Mouse (Mus musculus): ENCODE measurements around the gene Lpar5. TPM values are rescaled to one million over a fixed set of nuclear protein-coding genes. Genes with fewer than 3 reads are reported as not detected.

The Lpar5 gene
- polyA plus RNA-seq, 2 experiments: 3.9 to 4.0 TPM

GRCm38 (mm10) chr6:125119387-125119786 lies 51.7 kb downstream of the Lpar5 start:
- Histone ChIP-seq H3K9me3 (ENCODE audit: control insufficient read depth, low read length) (no peaks in the 10 kb centered on the region), H3K27ac (replicated peaks; ENCODE audit: low read depth, low read length) (no peak overlapping the region), H3K4me1 (ENCODE audit: control insufficient read depth, insufficient read depth, low read length) (no peaks in the 10 kb centered on the region), H3K4me2 (replicated peaks; ENCODE audit: low read depth, low read length, severe bottlenecking) (no peak overlapping the region), H3K4me3 (replicated peaks; ENCODE audit: low read length) (no peak overlapping the region), H3K27me3 (ENCODE audit: control insufficient read depth, insufficient read depth, low read length) (no peaks in the 10 kb centered on the region), H3K9ac (ENCODE audit: low read depth, low read length, severe bottlenecking) (no peak overlapping the region), H3K36me3 (ENCODE audit: control insufficient read depth, insufficient read depth, low read length) (peaks cover 96% of the 10 kb centered on the region)
- WGBS: 97% methylated on average over 8 of the region's 8 CpGs
- TF ChIP-seq POLR2A (IDR thresholded peaks at IDR 0.05; ENCODE audit: borderline replicate concordance, extremely low read depth, insufficient read depth, insufficient read length): no peak
- DNase-seq (ENCODE audit: low spot score) (no peak), ATAC-seq (ENCODE audit: low FRiP score, low read depth) (no peak)

- Histone ChIP-seq H3K4me2 (replicated peaks; ENCODE audit: low read depth, low read length, severe bottlenecking) (no peak overlapping the region), H3K27me3 (ENCODE audit: control insufficient read depth, insufficient read depth, low read length) (no peaks in the 10 kb centered on the region), H3K27ac (replicated peaks; ENCODE audit: low read depth, low read length) (no peak overlapping the region), H3K4me3 (replicated peaks; ENCODE audit: low read length) (no peak overlapping the region), H3K9ac (ENCODE audit: low read depth, low read length, severe bottlenecking) (no peak overlapping the region), H3K4me1 (ENCODE audit: control insufficient read depth, insufficient read depth, low read length) (no peaks in the 10 kb centered on the region), H3K36me3 (ENCODE audit: control insufficient read depth, insufficient read depth, low read length) (peaks cover 72% of the 10 kb centered on the region), H3K9me3 (ENCODE audit: control insufficient read depth, low read length) (no peaks in the 10 kb centered on the region)
- WGBS: 91% methylated on average over 12 of the region's 12 CpGs
- DNase-seq (ENCODE audit: low spot score) (no peak), ATAC-seq (ENCODE audit: low FRiP score, low read depth) (no peak)
- no peak for TF ChIP-seq POLR2A (IDR thresholded peaks at IDR 0.05; ENCODE audit: borderline replicate concordance, extremely low read depth, insufficient read depth, insufficient read length)
Measured at GRCm38 (mm10) chr6:125128724-125129123, 61.0 kb downstream of the Lpar5 start.

GRCm38 (mm10) chr6:125129710-125130402 lies 62.1 kb downstream of the Lpar5 start:
- ATAC-seq (ENCODE audit: low FRiP score, low read depth): no peak
- Histone ChIP-seq H3K9me3 (ENCODE audit: control insufficient read depth, low read length) (no peaks in the 10 kb centered on the region), H3K27me3 (ENCODE audit: control insufficient read depth, insufficient read depth, low read length) (no peaks in the 10 kb centered on the region), H3K4me2 (replicated peaks; ENCODE audit: low read depth, low read length, severe bottlenecking) (no peak overlapping the region), H3K4me1 (ENCODE audit: control insufficient read depth, insufficient read depth, low read length) (no peaks in the 10 kb centered on the region), H3K4me3 (replicated peaks; ENCODE audit: low read length) (no peak overlapping the region), H3K36me3 (ENCODE audit: control insufficient read depth, insufficient read depth, low read length) (peaks cover 72% of the 10 kb centered on the region), H3K27ac (replicated peaks; ENCODE audit: low read depth, low read length) (no peak overlapping the region), H3K9ac (ENCODE audit: low read depth, low read length, severe bottlenecking) (no peak overlapping the region)
- no peak for TF ChIP-seq POLR2A (IDR thresholded peaks at IDR 0.05; ENCODE audit: borderline replicate concordance, extremely low read depth, insufficient read depth, insufficient read length)
- WGBS: 87% methylated on average over 19 of the region's 20 CpGs
- DNase-seq (ENCODE audit: low spot score): no peak

GRCm38 (mm10) chr6:125131302-125132156 lies 63.8 kb downstream of the Lpar5 start, which contains the start of gene Nop2:
Nop2 (plus strand) TSS chr6:125131909.
- Histone ChIP-seq H3K9ac (ENCODE audit: low read depth, low read length, severe bottlenecking) (peak within 1 kb of the TSS; percentile 73), H3K4me3 (replicated peaks; ENCODE audit: low read length) (peak within 1 kb of the TSS; percentile 83), H3K4me1 (ENCODE audit: control insufficient read depth, insufficient read depth, low read length) (no peaks in the 10 kb centered on the region), H3K36me3 (ENCODE audit: control insufficient read depth, insufficient read depth, low read length) (peaks cover 72% of the 10 kb centered on the region), H3K9me3 (ENCODE audit: control insufficient read depth, low read length) (no peaks in the 10 kb centered on the region), H3K27me3 (ENCODE audit: control insufficient read depth, insufficient read depth, low read length) (no peaks in the 10 kb centered on the region), H3K27ac (replicated peaks; ENCODE audit: low read depth, low read length) (peak within 1 kb of the TSS; percentile 66), H3K4me2 (replicated peaks; ENCODE audit: low read depth, low read length, severe bottlenecking) (peak within 1 kb of the TSS; percentile 86)
- peak; percentile 95 for ATAC-seq (ENCODE audit: low FRiP score, low read depth)
- 3% methylated on average over 52 of the region's 66 CpGs for WGBS
- TF ChIP-seq POLR2A (IDR thresholded peaks at IDR 0.05; ENCODE audit: borderline replicate concordance, extremely low read depth, insufficient read depth, insufficient read length): 0 out of 2 replicates have a peak, but pooled peaks have one; percentile 69
- DNase-seq (ENCODE audit: low spot score): peak; percentile 95

Small RNA genes lying within 50 kb of the gene (microRNA-seq; reads per million reads assigned to microRNA genes)
- gene Mir7045: not detected

Other genes with a start within 250 kb of the Lpar5 start
- 105 and 119 TPM in 2 replicates for gene Usp5, start 238.4 kb upstream of the Lpar5 start, polyA plus RNA-seq (2012; rRNA removed)
- 115 and 120 TPM in 2 replicates for gene Usp5, start 238.4 kb upstream of the Lpar5 start, polyA plus RNA-seq (2014; fragmentation: Nextera tagmentation; extraction: Ambion mirVana)
- gene Cdca3, start 238.4 kb upstream of the Lpar5 start, polyA plus RNA-seq (2012; rRNA removed): 141 and 164 TPM in 2 replicates
- 128 and 146 TPM in 2 replicates for gene Cdca3, start 238.4 kb upstream of the Lpar5 start, polyA plus RNA-seq (2014; fragmentation: Nextera tagmentation; extraction: Ambion mirVana)
- gene Gnb3, start 227.6 kb upstream of the Lpar5 start, polyA plus RNA-seq (2012; rRNA removed): 1.9 and 2.3 TPM in 2 replicates
- gene Gnb3, start 227.6 kb upstream of the Lpar5 start, polyA plus RNA-seq (2014; fragmentation: Nextera tagmentation; extraction: Ambion mirVana): 1.6 and 1.8 TPM in 2 replicates
- 339 and 401 TPM in 2 replicates for gene P3h3, start 210.2 kb upstream of the Lpar5 start, polyA plus RNA-seq (2012; rRNA removed)
- 57.5 and 67.6 TPM in 2 replicates for gene P3h3, start 210.2 kb upstream of the Lpar5 start, polyA plus RNA-seq (2014; fragmentation: Nextera tagmentation; extraction: Ambion mirVana)
- gene Gpr162, start 203.9 kb upstream of the Lpar5 start, polyA plus RNA-seq (2012; rRNA removed): 7.5 and 10.8 TPM in 2 replicates
- 2.1 and 2.3 TPM in 2 replicates for gene Gpr162, start 203.9 kb upstream of the Lpar5 start, polyA plus RNA-seq (2014; fragmentation: Nextera tagmentation; extraction: Ambion mirVana)
- gene Cd4, start 179.7 kb upstream of the Lpar5 start, polyA plus RNA-seq (2012; rRNA removed): 0.23 and 0.26 TPM in 2 replicates
- gene Cd4, start 179.7 kb upstream of the Lpar5 start, polyA plus RNA-seq (2014; fragmentation: Nextera tagmentation; extraction: Ambion mirVana): 0.10 and 0.51 TPM in 2 replicates
- 2.3 and 3.2 TPM in 2 replicates for gene Lag3, start 156.2 kb upstream of the Lpar5 start, polyA plus RNA-seq (2012; rRNA removed)
- gene Lag3, start 156.2 kb upstream of the Lpar5 start, polyA plus RNA-seq (2014; fragmentation: Nextera tagmentation; extraction: Ambion mirVana): 2.0 and 2.6 TPM in 2 replicates
- 1,126 and 1,778 TPM in 2 replicates for gene Ptms, start 147.8 kb upstream of the Lpar5 start, polyA plus RNA-seq (2012; rRNA removed)
- 306 and 353 TPM in 2 replicates for gene Ptms, start 147.8 kb upstream of the Lpar5 start, polyA plus RNA-seq (2014; fragmentation: Nextera tagmentation; extraction: Ambion mirVana)
- 407 and 471 TPM in 2 replicates for gene Mlf2, start 136.5 kb upstream of the Lpar5 start, polyA plus RNA-seq (2012; rRNA removed)
- 355 and 380 TPM in 2 replicates for gene Mlf2, start 136.5 kb upstream of the Lpar5 start, polyA plus RNA-seq (2014; fragmentation: Nextera tagmentation; extraction: Ambion mirVana)
- gene Cops7a, start 102.4 kb upstream of the Lpar5 start, polyA plus RNA-seq (2012; rRNA removed): 215 and 251 TPM in 2 replicates
- 137 and 144 TPM in 2 replicates for gene Cops7a, start 102.4 kb upstream of the Lpar5 start, polyA plus RNA-seq (2014; fragmentation: Nextera tagmentation; extraction: Ambion mirVana)
- 35.2 and 44.6 TPM in 2 replicates for gene Pianp, start 71.2 kb upstream of the Lpar5 start, polyA plus RNA-seq (2012; rRNA removed)
- 20.0 and 20.3 TPM in 2 replicates for gene Pianp, start 71.2 kb upstream of the Lpar5 start, polyA plus RNA-seq (2014; fragmentation: Nextera tagmentation; extraction: Ambion mirVana)
- gene Zfp384, start 58.8 kb upstream of the Lpar5 start, polyA plus RNA-seq (2012; rRNA removed): 103 and 130 TPM in 2 replicates
- 12.4 and 14.6 TPM in 2 replicates for gene Zfp384, start 58.8 kb upstream of the Lpar5 start, polyA plus RNA-seq (2014; fragmentation: Nextera tagmentation; extraction: Ambion mirVana)
- gene Ing4, start 28.2 kb upstream of the Lpar5 start, polyA plus RNA-seq (2012; rRNA removed): 143 TPM in 2 replicates
- 122 and 131 TPM in 2 replicates for gene Ing4, start 28.2 kb upstream of the Lpar5 start, polyA plus RNA-seq (2014; fragmentation: Nextera tagmentation; extraction: Ambion mirVana)
- 28.9 and 31.3 TPM in 2 replicates for gene Acrbp, start 18.2 kb upstream of the Lpar5 start, polyA plus RNA-seq (2012; rRNA removed)
- gene Acrbp, start 18.2 kb upstream of the Lpar5 start, polyA plus RNA-seq (2014; fragmentation: Nextera tagmentation; extraction: Ambion mirVana): 9.4 and 13.9 TPM in 2 replicates
- 75.0 and 89.7 TPM in 2 replicates for gene Chd4, start 28.1 kb downstream of the Lpar5 start, polyA plus RNA-seq (2012; rRNA removed)
- gene Chd4, start 28.1 kb downstream of the Lpar5 start, polyA plus RNA-seq (2014; fragmentation: Nextera tagmentation; extraction: Ambion mirVana): 78.6 and 81.8 TPM in 2 replicates
- 43.7 and 48.5 TPM in 2 replicates for gene Nop2, start 64.0 kb downstream of the Lpar5 start, polyA plus RNA-seq (2012; rRNA removed)
- gene Nop2, start 64.0 kb downstream of the Lpar5 start, polyA plus RNA-seq (2014; fragmentation: Nextera tagmentation; extraction: Ambion mirVana): 54.2 TPM in 2 replicates
- gene Iffo1, start 77.3 kb downstream of the Lpar5 start, polyA plus RNA-seq (2012; rRNA removed): 64.7 and 78.6 TPM in 2 replicates
- gene Iffo1, start 77.3 kb downstream of the Lpar5 start, polyA plus RNA-seq (2014; fragmentation: Nextera tagmentation; extraction: Ambion mirVana): 25.9 and 34.1 TPM in 2 replicates
- gene Gapdh, start 98.5 kb downstream of the Lpar5 start, polyA plus RNA-seq (2012; rRNA removed): 3,758 and 4,454 TPM in 2 replicates
- 1,656 and 1,691 TPM in 2 replicates for gene Gapdh, start 98.5 kb downstream of the Lpar5 start, polyA plus RNA-seq (2014; fragmentation: Nextera tagmentation; extraction: Ambion mirVana)
- 250 and 270 TPM in 2 replicates for gene Ncapd2, start 123.8 kb downstream of the Lpar5 start, polyA plus RNA-seq (2012; rRNA removed)
- gene Ncapd2, start 123.8 kb downstream of the Lpar5 start, polyA plus RNA-seq (2014; fragmentation: Nextera tagmentation; extraction: Ambion mirVana): 82.9 and 96.9 TPM in 2 replicates
- 56.5 and 75.0 TPM in 2 replicates for gene Mrpl51, start 123.9 kb downstream of the Lpar5 start, polyA plus RNA-seq (2012; rRNA removed)
- 189 and 199 TPM in 2 replicates for gene Mrpl51, start 123.9 kb downstream of the Lpar5 start, polyA plus RNA-seq (2014; fragmentation: Nextera tagmentation; extraction: Ambion mirVana)
- 14.7 and 16.2 TPM in 2 replicates for gene Vamp1, start 147.6 kb downstream of the Lpar5 start, polyA plus RNA-seq (2012; rRNA removed)
- gene Vamp1, start 147.6 kb downstream of the Lpar5 start, polyA plus RNA-seq (2014; fragmentation: Nextera tagmentation; extraction: Ambion mirVana): 2.4 and 2.6 TPM in 2 replicates
- 2.7 and 2.8 TPM in 2 replicates for gene Tapbpl, start 163.9 kb downstream of the Lpar5 start, polyA plus RNA-seq (2012; rRNA removed)
- 3.4 and 3.7 TPM in 2 replicates for gene Tapbpl, start 163.9 kb downstream of the Lpar5 start, polyA plus RNA-seq (2014; fragmentation: Nextera tagmentation; extraction: Ambion mirVana)
- gene Cd27, start 169.1 kb downstream of the Lpar5 start, polyA plus RNA-seq (2012; rRNA removed): 0.22 and 0.50 TPM in 2 replicates
- gene Cd27, start 169.1 kb downstream of the Lpar5 start, polyA plus RNA-seq (2014; fragmentation: Nextera tagmentation; extraction: Ambion mirVana): 1.3 and 1.5 TPM in 2 replicates
- 0.45 and 0.47 TPM in 2 replicates for gene Tuba3a, start 218.1 kb downstream of the Lpar5 start, polyA plus RNA-seq (2012; rRNA removed)
- gene Tuba3a, start 218.1 kb downstream of the Lpar5 start, polyA plus RNA-seq (2014; fragmentation: Nextera tagmentation; extraction: Ambion mirVana): 0.30 TPM in 1 of 2 replicates, not detected in the other
- gene Ltbr, start 246.0 kb downstream of the Lpar5 start, polyA plus RNA-seq (2012; rRNA removed): 52.7 and 68.8 TPM in 2 replicates
- 45.8 and 51.1 TPM in 2 replicates for gene Ltbr, start 246.0 kb downstream of the Lpar5 start, polyA plus RNA-seq (2014; fragmentation: Nextera tagmentation; extraction: Ambion mirVana)